Comparison of ENCODE assay signal across 15 mouse cellular contexts in genomic region chr2:156432086-156432485, GRCm38 (mm10). TPM values are rescaled to one million over a fixed set of nuclear protein-coding genes. Genes with fewer than 3 reads are reported as not detected.
DNase-seq lines count a peak whose midpoint lies in the region; TF ChIP-seq lines count a peak whose summit lies in the region.
"Had no signal": no experiment of that assay in that cellular context is flagged by ENCODE, and none has a peak within 500 bp of the region (broad histone marks: within the 10 kb centered on the region; RNA-seq: fewer than 3 reads in every experiment).

No protein-coding gene starts in this region.

- WGBS in kidney, adult 2 months, result 60% methylated on average over 3 of the region's 3 CpGs

- TF ChIP-seq POLR2A in kidney, adult 2 months (IDR thresholded peaks at IDR 0.05; ENCODE audit: low read depth, low read length), result no peak
- no peak for TF ChIP-seq POLR2A in ES-Bruce4 (IDR thresholded peaks at IDR 0.05; ENCODE audit: insufficient read depth, low read length)

- H3K4me1 ChIP-seq in kidney, adult 2 months (ENCODE audit: control insufficient read depth, insufficient read depth, low read length), result peaks cover 41% of the 10 kb centered on the region
- H3K4me1 ChIP-seq in ES-Bruce4 (ENCODE audit: control insufficient read depth, insufficient read depth, low read length), result peaks cover 16% of the 10 kb centered on the region

- H3K27ac ChIP-seq in kidney, adult 2 months (ENCODE audit: insufficient read depth, low read depth, low read length), result peak overlapping the region; percentile 99
- peak overlapping the region; percentile 73 for H3K27ac ChIP-seq in ES-Bruce4 (ENCODE audit: insufficient read depth, low read length)
- H3K27ac ChIP-seq: gastrocnemius, adult 2 months; heart, adult 2 months; midbrain, embryonic 13.5 days had no signal

- 0 out of 2 replicates have a peak overlapping the region, but pooled peaks have one; percentile 4 for H3K9ac ChIP-seq in ES-Bruce4 (ENCODE audit: low read depth, poor library complexity, severe bottlenecking)
- H3K9ac ChIP-seq: midbrain, embryonic 13.5 days had no signal

- no peak for TF ChIP-seq EP300 in ES-Bruce4 (IDR thresholded peaks at IDR 0.05; ENCODE audit: insufficient read depth, low read depth, low read length)

- DNase-seq in kidney, adult 2 months, result no peak
- DNase-seq in kidney, adult 11 months, result no peak
- peak; percentile 49 to 50 for DNase-seq in left cerebral cortex, adult 18-20 months (ENCODE audit: low spot score in 2 of 2)
- no peak for DNase-seq in left cerebral cortex, postnatal 4 days
- peak; percentile 70 for DNase-seq in layer of hippocampus, adult 9-11 months
- no peak for DNase-seq in spleen, postnatal 14 days (ENCODE audit: low spot score in 2 of 2)
- DNase-seq in cerebellum, adult 11 months, result no peak
- DNase-seq: B cell, adult 2 months; cerebellum, adult 8-10 months; gastrocnemius, adult 2 months; heart, adult 2 months; heart, postnatal 36 days; lung, postnatal 4 days had no signal

- TF ChIP-seq CTCF in kidney, adult 2 months (conservative IDR thresholded peaks at IDR 0.05; ENCODE audit: insufficient read depth, insufficient read length, low read depth, low read length), result no peak
- no peak for TF ChIP-seq CTCF in ES-Bruce4 (IDR thresholded peaks at IDR 0.05; ENCODE audit: low read depth, low read length)

- H3K4me3 ChIP-seq in kidney, adult 2 months (ENCODE audit: insufficient read depth, low read depth, low read length), result peak overlapping the region; percentile 7; the same call in 1 of the 2 replicates
- no peak overlapping the region for H3K4me3 ChIP-seq in ES-Bruce4 (ENCODE audit: low read depth, low read length)
- H3K4me3 ChIP-seq: gastrocnemius, adult 2 months; heart, adult 2 months; midbrain, embryonic 13.5 days had no signal

- H3K9me3 ChIP-seq in ES-Bruce4 (replicated peaks; ENCODE audit: control insufficient read depth, insufficient read depth, low read length, poor library complexity, severe bottlenecking), result no peaks in the 10 kb centered on the region
- H3K9me3 ChIP-seq: midbrain, embryonic 13.5 days had no signal

- H3K36me3 ChIP-seq in kidney, adult 2 months (ENCODE audit: control insufficient read depth, insufficient read depth, low read length), result no peaks in the 10 kb centered on the region
- H3K36me3 ChIP-seq in ES-Bruce4 (ENCODE audit: control insufficient read depth, insufficient read depth, low read length, poor library complexity, severe bottlenecking), result no peaks in the 10 kb centered on the region

- intact Hi-C loops in left cerebral cortex, postnatal 4 days (cut with DNase I), result no loop called here

- no peaks in the 10 kb centered on the region for H3K27me3 ChIP-seq in kidney, adult 2 months (replicated peaks; ENCODE audit: control insufficient read depth, insufficient read depth, low read length)
- no peaks in the 10 kb centered on the region for H3K27me3 ChIP-seq in ES-Bruce4 (ENCODE audit: control insufficient read depth, insufficient read depth, low read length, poor library complexity, severe bottlenecking)
- H3K27me3 ChIP-seq: midbrain, embryonic 13.5 days had no signal

RNA-seq across cellular contexts. Expression of gene Epb41l1, which starts 11.4 kb away (rescaled TPM):
- 38.1 and 38.7 TPM in 2 replicates for polyA plus RNA-seq in kidney, adult 2 months (2012; rRNA removed)
- 100 to 1,000 TPM; 364 to 365 TPM for total RNA-seq in left cerebral cortex, adult 18-20 months (2021)
- 100 to 1,000 TPM; 229 to 236 TPM for total RNA-seq in left cerebral cortex, postnatal 4 days (2021)
- polyA plus RNA-seq in ES-Bruce4 (2011; ENCODE audit: insufficient read depth, insufficient read length, low read depth, missing spikeins), result 21.4 and 23.6 TPM in 2 replicates

Comparison
In these comparisons a context has a peak if more than half of its experiments do, and no peak if none do; other contexts are left out.
1. DNase-seq: peak in left cerebral cortex, adult 18-20 months (2 of 2) and layer of hippocampus, adult 9-11 months (single experiment); none in kidney, adult 2 months (single experiment), kidney, adult 11 months (single experiment), left cerebral cortex, postnatal 4 days (single experiment), spleen, postnatal 14 days (0 of 2) and cerebellum, adult 11 months (single experiment).